Mouse (Mus musculus): ENCODE measurements around the gene Tgoln1.

- TF ChIP-seq GATA1 (IDR thresholded peaks at IDR 0.05; ENCODE audit: low read length) (no peak), TAL1 (IDR thresholded peaks at IDR 0.05; ENCODE audit: low read length) (no peak)
Measured at GRCm38 (mm10) chr6:72626391-72626790, 9.6 kb upstream of the Tgoln1 start.
